Mouse (Mus musculus): ENCODE data around the gene Dleu7.

- TF ChIP-seq CTCF (IDR thresholded peaks at IDR 0.05) = no peak
- no peak for TF ChIP-seq POLR2A (IDR thresholded peaks at IDR 0.05; ENCODE audit: insufficient read depth, low read depth, low read length)
These were observed 56.9 kb downstream of the Dleu7 start for GRCm38 (mm10) chr14:62235969-62236368.

Measured in heart, adult 2 months (tissue).